Mouse (Mus musculus): ENCODE results near the gene Shank1.

DNA sequence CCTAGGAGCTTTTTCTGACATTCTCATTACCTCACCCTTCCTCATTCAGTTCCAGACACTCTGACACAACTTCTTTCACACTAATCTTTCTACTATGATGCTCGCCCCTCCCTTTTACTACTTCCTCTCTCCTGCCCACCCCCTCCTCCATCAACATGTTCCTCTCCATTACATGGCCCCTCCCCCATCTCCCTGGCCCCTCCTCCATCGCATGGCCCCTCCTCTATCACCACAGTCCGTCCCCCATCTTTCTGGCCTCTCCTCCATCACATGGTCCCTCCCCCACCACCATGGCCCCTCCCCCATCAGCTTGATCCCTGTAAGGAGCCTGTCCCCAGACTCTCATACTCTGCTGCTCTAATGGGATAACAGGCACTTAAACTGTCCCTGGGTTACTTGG is 39.0 kb downstream of the Shank1 start:
- TF ChIP-seq EP300 (optimal IDR thresholded peaks at IDR 0.05) (no peak), CTCF (IDR thresholded peaks at IDR 0.05; ENCODE audit: low read depth) (no peak)
